Mouse (Mus musculus): ENCODE results near the gene Clspn.
A peak's percentile ranks its signal among the peaks of the same experiment; 100 is the strongest.

Gene Clspn

DNA sequence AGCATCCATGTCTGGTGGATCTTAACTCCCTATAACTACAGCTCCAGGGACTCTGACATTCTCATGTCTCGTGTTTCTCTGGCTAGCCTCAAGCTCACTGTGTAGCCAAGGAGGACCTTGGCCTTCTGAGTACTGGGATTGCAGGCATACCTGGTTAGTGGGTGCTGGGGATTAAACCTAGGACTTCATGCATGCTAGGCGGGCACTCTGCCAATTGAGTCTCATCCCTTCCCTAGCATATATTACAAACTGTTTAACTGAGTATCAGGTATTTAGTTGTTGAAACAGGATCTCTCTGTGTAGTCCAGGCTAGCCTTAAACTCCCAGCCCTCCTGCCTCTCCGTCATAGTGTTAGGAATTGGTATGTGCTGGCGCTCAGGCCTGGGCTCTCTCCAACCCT is 10.5 kb downstream of the Clspn start:
- peak; percentile 24 for DNase-seq

DNA sequence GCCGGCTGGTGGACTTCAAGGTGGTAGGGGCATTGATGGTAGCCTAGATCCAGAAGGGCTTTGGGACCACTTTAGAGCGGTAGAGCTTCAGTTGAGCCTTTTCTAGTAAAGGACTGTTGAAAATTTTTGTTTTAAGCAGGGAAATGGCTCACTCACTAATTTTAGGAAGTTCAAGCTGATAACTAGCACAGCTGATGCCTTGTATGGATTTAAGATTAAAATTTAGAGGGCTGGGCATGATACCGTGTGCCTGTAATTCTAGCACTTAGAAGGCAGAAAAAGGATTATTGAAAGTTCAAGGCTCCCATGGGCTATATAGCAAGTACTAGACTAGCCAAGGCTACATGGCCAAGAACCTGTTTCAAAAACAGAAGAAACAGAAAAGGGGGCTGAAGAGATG is 13.0 kb downstream of the Clspn start:
- no peak for DNase-seq

GRCm38 (mm10) chr4:126576281-126576680 is 19.5 kb downstream of the Clspn start:
- no peak for DNase-seq

- DNase-seq = no peak
Observed at GRCm38 (mm10) chr4:126577920-126578319, 21.2 kb downstream of the Clspn start.

DNA sequence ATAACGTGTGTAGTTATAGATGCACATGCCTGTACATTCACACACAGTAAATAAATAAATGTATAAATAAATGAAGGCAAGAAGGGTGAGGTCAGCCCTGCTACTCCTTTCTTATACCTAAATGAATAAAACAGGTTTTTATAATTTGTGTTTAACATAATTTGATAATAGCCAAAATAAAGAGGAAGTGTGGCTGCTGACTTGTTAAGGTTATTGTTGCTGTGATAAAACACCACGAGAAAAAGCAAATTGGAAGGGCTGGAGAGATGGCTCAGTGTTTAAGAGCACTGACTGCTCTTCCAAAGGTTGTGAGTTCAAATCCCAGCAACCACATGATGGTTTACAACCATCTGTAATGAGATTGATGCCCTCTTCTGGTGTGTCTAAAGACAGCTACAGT is 22.3 kb downstream of the Clspn start:
- no peak for DNase-seq

GRCm38 (mm10) chr4:126585739-126586138 is 29.0 kb downstream of the Clspn start:
- DNase-seq = no peak

DNA sequence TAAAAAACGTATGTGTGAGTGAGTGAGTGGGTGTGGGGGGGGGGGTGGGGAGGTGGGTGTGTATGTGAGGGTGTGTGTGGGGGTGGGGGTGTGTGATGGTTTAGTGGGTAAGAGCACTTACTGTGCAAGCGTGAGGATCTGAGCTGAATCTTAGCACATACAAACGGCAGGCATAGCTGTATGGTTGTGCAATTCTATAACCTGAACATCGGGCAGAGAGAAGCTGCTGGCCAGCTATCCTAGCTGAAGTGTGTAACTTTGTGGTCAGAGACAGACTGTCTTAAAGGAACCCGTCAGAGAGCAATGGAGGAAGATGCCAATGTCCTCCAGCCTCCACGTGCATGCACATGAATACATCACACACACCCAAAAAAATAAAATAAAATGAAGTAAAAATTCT is 35.3 kb downstream of the Clspn start:
- DNase-seq = no peak

DNA sequence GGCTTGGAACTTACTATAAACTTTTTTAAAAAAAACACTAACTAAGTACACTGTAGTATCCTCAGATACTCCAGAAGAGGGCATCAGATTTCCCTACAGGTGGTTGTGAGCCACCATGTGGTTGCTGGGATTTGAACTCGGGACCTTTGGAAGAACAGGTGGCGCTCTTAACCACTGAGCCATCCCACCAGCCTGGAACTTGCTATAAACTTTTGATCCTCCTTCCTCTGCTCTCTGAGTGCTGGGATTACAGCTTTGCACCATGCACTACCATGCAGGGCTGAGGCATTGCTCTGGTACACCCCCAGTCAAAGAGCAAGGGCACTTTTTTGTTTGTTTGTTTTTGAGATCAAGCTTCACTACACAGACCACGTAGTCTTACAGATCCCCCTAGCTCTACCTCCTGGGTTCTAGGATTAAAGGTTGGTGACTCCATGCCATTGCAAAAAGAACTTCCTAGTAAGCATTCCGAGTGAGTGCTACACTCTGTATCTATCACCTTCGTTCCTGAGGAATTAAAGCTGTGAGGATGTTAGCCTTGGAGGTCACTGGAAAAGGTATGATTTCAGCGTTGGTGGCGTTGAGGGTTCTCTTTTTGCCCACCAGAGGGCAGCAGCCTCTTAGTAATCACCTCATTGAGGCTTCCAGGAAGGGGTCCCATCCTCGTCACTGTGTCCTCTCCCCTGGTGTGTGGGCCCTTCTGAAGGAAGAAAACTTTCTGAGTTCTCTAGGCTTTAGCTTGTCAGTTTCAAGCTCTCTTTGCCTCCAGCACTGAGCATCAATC is 43.4 kb downstream of the Clspn start:
- DNase-seq = peak; percentile 21

DNA sequence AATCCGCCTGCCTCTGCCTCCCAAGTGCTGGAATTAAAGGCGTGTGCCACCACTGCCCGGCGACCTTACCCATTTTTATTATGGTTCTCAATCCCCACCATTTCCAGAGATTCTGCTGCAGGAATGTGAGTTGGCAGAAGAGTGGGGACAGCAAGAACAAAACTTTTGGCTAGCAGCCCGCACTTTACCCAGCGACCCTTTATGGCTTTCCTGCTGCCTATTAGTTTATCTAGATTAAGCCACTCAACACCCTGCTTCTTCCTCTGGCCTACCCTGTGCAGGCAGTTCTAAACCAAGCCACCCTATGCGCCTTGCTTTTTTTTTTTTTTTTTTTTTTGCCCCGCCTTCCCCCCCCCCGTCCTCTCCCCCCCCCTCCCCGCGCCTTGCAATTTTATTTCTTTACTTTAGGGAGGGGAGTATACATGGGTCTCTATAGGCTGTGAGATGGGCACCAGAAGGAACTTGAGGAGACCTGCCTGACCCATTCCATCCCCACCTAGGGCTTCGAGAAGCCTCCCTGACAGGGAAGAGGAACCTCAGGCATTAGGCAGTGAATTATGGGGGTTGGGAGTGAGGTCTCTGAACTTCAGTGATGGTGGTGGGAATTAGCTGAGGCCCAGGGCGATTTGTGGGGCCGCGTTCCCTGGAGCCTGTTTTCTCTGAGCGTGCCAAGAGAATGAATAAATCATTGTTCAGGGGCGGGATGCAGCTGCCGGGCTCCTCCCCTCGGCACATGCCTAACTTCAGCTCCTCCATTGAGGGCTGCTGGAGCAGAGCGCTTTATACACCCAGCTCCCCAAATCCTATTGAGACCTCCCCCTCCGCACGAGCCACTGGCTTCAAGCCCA is 45.1 kb downstream of the Clspn start:
- peak; percentile 41 for DNase-seq

DNA sequence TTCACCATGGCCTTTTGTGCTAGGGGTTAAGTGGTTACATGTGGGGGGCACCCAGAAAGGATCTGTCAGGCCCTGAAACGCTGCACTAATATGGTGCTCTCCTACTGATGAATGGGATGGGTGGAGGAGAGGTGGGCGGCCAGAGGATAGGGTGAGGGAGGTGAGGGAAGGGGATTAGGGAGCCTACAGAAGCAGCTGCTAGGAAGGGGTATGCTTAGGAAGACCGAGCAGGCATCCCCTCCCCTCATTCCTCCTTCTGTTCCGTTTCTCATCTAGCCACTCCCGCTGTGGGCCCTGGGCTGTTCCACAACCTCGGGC is 45.7 kb downstream of the Clspn start:
- DNase-seq = no peak

GRCm38 (mm10) chr4:126604141-126604540 is 47.4 kb downstream of the Clspn start:
- DNase-seq = no peak

DNA sequence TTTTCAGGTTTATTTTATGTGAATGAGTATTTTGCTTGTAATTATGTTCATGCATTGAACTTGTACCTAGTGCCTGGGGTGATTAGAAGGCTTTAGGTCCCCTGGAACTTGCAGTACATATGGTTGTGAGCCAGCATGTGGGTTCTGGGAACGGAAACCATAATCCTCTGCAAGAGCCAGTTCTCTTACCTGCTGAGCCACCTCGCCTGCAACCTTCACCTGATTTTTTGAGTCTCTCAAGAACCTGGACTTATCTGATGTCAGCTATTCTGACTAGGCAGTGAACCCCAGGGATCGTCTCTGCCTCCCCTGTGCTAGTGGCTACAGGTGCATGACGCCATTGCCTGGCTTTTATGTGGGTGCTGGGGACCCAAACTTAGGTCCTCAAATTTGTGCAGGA is 49.0 kb downstream of the Clspn start:
- DNase-seq = no peak

DNA sequence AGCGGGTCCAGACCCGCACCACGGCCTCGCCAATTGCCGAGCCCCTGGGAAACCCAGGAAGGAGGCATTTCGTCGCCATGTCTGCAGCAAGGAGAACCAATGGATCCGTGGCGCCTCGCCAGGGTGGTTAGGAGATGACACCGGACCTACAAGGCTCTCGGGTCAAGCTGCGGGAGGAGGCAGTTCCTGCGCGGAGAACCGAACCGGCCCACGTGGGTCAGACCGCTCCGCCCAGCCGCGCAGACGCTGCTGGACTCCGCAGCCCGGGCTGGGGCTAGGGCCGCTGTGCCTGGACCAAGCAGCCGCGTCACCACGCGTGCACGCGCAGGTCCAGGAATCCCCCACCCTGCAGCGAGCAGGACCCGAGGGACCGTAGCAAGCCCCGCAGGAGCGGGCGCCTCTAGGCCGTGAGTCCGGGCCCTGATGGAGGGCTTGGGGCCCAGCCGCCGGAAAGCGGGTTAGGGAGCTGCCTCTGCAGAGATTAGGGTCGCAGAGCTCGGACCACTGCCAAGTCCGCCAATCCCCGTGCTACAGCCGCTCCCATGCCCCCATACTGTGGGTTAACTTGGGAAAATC is 53.0 kb downstream of the Clspn start, which contains the start of gene 5730409E04Rik:
Gene 5730409E04Rik, plus strand, starts transcription at position 213 of the 576 bp plus-strand sequence.
- peak; percentile 84 for DNase-seq

DNA sequence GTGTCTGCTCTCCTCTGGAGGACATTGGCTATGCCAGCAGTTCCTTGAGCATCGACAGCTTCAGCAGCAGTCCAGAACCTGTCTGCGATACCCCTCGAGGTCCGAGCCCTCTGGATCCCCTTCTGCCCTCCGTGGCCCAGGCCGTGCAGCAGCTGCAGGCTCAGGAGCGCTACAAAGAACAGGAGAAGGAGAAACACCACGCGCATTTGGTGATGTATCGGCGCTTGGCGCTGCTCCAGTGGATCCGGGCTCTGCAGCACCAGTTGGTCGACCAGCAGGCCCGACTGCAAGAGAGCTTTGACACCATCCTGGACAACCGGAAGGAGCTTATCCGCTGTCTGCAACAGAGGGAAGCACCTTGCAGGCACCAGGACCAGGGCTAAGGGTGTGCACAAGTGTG is 55.3 kb downstream of the Clspn start:
- DNase-seq = no peak

GRCm38 (mm10) chr4:126616312-126616711 is 59.6 kb downstream of the Clspn start:
- DNase-seq = no peak

- DNase-seq = no peak
Observed at GRCm38 (mm10) chr4:126619691-126620330, 63.1 kb downstream of the Clspn start.

DNA sequence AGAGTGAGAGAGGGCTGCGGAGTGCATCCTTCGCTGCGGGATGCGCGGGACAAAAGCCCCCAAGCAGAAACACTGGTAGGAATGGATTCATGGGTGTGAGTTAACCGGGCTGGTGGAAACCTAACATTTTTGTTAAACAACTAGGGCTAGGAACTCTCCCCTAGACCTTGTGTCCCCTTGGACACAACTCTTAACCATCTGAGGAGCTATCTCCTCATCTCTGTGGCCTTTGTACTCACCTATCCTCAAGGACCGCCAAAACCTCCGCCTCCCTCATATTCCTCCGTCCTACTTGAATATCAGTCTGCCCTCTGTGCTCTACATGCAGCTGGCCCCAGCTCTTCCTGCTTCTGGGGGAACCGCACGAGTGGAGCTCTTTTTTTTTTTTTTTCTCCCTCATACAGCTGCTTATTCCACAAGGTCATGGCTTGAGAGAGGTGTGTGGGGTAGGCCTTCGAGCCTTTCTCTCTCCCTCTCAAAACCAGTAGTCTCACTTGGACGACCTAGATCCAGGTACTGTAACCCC is 63.7 kb downstream of the Clspn start:
- no peak for DNase-seq

DNA sequence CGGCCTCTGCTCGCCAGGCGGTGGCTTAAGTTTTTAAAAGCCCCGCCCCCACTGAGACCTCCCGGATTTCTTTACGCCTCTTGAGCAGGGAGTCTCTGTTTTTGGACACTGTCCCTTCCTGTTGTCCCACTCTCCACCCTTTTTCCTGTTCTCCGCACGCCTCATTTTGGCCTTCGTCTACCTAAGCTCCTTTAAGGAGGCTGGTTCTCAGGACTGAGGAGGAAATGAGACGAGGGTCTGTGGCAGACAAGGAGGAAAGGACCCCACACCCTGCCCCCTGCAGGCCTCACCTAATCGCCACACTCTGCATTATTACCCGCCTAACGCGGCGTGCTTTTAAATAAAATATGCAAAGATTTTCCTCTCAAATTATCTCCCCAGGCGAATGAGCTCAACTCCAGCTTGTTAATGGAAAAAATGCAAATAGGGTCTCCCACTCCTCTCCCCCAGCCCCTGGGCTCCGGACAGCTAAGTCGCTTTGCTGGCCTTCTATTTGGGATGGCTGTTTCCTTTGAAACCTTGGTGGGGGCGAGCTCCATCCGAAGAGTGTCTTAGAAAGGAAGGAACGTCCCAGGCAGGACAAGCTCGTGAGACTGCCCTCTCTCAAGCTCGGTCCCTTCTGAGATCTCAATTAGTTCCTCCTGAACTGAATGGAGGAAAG is 70.4 kb downstream of the Clspn start:
- DNase-seq = no peak

DNA sequence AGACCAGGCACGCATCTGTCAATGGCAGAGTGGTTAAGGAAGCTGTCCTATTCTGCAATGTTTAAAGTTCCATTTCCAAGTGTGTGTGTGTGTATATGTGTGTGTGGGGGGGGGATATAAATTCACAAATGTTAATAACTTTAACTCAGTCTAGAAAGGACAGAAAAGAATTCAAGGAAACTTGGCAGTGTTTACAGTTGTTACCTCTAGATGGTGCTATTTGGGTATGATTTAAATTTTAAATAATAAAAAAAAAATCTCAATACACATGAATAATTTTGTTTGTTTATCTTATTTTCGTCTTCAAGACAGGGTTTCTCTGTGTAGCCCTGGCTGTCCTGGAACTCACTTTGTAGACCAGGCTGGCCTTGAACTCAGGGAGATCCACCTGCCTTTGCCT is 75.2 kb downstream of the Clspn start:
- no peak for DNase-seq

DNA sequence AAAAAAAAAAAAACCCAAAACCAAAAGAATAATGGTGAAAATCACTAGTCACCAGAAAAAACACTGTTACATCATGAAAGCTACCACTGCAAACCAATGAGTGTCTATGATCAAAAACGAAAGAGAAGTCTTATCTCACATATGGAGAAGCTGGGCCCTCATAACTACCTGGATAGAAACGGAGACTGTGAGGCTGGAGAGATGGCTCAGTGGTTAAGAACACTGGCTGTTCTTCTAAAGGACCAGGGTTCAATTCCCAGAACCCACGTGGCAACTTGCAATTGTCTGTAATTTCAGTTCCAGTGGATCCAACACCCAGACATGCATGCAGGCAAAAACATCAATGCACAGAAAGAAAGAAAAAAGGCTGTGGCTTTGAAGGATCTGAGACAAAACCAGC is 75.9 kb downstream of the Clspn start:
- DNase-seq = no peak

- DNase-seq = no peak
Observed at GRCm38 (mm10) chr4:126636330-126636729, 79.6 kb downstream of the Clspn start.

GRCm38 (mm10) chr4:126637446-126637845 is 80.7 kb downstream of the Clspn start:
- no peak for DNase-seq

DNA sequence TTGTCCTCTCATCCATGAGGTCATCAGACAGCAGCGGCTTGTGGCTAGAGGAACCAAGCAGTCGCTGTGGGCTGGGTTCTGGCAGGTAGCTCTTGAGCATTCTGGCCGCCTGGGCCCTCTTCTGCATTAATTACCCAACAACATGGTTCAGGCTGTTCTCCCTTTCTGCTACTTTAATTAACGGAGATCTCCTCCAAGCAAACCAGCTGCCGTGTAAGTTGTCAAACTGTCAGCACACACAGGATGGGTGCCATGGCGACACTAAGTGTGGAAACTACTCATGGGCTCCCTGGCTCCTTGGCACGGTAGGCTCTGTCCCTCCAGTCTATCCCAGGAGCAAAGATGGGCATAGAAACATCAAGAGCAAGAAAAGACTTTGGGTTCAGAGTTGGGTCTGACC is 82.6 kb downstream of the Clspn start:
- no peak for DNase-seq

Data from kidney, adult 11 months (tissue).